Mouse (Mus musculus) G1E-ER4 (cell line): ENCODE results near the gene Klhl25. TPM values are rescaled to one million over a fixed set of nuclear protein-coding genes. Genes with fewer than 3 reads are reported as not detected.

Experiments
- GATA1 ChIP-seq: IDR thresholded peaks from one replicate; pipeline ENCODE4 v1.8.0; 2012; ENCODE audit warnings: low read length, inconsistent platforms
- polyA plus RNA-seq: library from polyadenylated mRNA; stranded (reverse); fragments of >175 nt; gene quantifications from 2 replicates; pipeline ENCODE4 v1.2.3, GENCODE M21; 2012

Gene Klhl25
- polyA plus RNA-seq, 1 experiment = 4.8 TPM

DNA sequence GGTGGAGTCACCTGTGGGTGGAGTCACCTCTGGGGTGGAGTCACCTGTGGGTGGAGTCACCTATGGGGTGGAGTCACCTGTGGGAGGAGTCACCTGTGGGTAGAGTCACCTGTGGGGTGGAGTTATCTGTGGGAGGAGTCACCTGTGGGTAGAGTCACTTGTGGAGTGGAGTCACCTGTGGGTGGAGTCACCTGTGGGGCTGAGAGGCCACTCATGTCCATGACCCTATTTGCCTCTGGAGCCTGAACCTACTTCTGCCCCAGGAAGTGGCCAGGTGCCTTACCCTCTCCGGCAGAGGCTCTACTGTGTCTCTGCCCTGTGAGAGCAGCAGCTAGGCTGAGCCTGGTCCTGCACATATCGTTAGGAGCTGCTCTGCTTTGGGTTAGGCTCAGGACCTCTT, 20.6 kb downstream of the Klhl25 start:
- no peak for TF ChIP-seq GATA1

DNA sequence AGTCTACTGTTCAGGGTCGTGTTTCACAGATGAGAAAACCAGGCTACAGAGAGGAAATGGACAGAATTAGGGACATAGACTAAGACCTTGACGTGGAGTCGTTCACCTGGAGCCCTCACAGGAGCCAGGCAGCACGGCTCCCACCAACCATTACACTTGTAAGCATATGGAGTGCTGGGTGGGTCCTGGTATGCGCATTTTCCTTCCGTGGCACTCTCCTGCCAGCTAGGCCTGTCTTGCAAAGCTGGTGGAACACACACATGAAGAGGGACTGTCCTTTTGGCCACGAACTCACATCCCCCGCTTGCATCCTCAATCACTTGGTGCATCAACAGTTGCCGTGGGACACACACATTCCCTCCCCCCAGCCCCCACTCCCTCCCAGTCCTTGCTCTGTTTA, 22.4 kb downstream of the Klhl25 start:
- no peak for TF ChIP-seq GATA1

DNA sequence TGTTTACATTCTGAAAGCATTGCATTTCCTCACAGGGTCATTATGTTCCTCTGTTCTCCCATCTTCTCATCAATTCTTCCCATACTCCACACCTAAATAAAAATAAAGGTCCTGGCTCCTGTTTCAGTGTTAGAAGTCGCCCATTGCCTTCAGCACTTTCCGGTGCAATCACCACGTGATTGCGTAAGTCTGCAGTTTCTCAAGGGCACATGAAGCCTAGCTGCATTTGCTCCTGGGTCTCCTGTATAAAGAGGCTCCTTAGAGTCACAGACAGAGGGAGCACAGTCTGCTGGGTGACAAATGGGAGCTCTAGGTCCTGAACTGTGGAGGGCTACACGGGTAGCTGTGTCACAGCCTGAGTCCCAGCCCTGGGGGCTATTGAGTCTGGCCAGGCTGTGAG, 24.1 kb downstream of the Klhl25 start:
- no peak for TF ChIP-seq GATA1

DNA sequence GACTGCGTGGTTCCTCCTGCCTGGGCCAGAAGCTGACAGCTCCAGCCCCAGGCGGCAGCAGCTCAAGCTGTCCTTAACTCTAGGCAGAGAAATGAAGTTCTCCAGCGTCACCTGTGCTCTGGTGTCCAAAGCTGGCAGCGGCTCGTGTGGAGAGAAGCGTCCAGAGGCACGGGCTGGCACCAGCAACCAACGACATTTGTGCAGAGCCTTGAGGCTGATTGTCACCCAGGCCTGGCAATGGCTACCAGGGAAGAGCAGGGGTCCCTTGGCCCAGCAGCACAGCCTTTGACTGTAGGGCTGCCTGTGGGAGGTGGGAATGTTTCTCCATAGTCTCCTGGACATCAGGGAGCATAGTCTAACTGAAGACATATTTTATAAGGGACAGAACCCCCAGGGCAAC, 24.6 kb downstream of the Klhl25 start:
- TF ChIP-seq GATA1 = no peak

DNA sequence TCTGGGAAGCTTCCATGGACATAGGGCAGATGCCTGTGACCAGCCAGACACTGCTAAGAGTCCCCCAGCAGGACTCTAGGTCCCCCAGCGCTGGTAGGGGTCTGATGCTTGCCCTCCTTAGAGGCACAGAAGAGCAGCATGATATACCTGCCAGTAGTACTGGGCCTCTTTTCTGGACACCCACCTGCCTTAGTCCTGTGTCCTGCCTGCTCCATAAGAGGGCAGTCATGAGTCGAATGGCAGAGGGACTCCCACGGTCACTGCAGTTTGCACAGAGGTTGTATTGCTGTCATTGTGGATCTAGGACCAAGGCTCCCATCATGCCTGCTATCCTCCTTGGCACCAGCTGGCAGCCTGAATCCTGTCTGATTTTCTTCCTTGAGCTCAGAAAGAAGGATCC, 25.1 kb downstream of the Klhl25 start:
- TF ChIP-seq GATA1 = no peak

DNA sequence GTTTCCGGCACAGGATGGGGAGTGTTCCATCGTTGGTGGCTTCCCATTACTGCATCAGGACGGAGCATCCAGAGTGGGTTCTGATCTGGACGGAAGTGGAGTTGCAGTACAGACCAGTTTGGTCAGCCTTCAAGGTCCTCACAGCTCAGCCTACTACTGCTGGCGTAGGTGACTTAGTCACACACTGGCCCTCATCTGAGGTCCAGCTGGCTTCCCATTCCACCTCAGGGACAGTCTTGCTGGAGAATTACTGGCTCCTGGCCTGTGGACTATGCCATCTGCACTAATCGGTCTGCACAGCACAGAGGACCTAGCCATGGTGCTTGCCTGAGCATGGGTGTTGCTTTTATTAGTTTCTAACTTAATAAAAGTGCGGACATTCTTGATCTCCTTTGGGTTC, 25.6 kb downstream of the Klhl25 start:
- no peak for TF ChIP-seq GATA1

DNA sequence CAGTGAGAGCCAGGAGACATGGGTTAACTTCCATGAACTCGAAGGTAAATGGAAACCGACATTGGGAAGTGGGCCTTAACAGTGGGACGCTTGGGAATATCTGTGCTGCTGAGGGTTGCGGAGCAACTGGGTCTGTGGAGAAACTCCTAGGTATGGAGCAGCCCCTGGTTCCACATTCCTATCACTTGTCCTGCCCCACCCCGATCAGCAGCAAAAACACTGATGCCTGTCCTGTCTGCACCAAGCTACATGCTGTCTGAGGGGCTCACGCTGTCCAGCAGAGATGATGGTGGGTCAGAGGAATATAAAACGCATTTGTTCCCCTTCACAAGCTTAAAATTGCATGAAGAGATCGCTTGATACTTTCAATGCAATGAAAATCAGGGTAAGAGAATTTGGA, 32.1 kb downstream of the Klhl25 start:
- TF ChIP-seq GATA1 = no peak

DNA sequence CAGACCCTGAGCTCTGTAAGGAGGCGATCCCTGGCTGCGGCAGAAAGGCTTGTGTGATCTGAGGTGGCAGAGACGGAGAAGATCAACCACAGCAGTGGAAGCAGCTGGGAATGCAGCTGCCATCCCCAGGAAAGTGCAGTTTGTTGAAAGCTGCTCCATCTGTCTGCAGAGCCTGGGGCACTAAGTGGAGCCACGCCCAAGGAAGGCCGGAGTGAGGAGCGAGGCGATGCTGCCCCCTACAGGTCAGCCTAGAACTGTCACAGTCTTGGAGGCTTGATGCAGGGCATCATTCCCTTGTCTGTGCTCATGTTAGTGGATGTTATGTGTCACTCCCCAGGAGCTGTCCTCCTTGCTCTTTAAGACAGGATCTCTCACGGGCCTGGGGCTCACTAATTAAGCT, 32.5 kb downstream of the Klhl25 start:
- no peak for TF ChIP-seq GATA1

DNA sequence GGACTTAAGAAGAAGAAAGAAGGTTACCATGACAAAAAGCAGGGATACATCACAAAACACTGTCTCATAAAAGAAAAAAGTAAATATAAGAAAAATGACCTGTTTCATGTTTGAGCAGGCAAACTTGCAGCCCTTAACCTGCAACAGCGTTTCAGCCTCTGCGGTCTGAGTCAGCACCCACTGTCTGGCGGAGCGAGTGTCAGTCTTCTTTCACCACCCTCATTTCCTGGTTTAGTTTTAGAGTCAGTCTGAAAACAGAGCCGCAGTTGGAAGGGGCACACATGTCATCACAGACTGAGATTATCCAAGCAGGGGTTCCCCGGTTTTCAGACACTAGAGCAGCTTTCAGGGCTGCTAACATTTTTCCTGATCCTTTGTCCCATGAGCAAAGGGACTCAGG, 33.3 kb downstream of the Klhl25 start:
- TF ChIP-seq GATA1 = no peak

DNA sequence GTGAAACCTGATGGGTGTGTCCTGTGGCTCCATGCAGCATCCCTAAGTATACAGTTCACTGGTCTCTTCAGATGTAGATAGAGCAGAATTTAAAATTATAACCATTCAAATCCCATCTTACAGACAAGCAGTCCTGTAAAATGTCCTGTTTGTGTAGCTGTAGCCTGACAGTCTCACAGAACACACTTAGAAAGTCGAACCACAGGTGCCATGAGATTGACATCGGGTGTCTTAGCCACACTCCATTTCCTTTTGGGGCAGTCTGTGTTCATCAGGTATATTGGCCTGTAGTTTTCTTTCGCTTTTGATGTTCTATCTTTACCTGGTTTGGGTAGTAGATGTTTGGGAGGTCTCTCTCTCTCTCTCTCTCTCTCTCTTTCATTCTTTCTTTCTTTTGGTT, 33.7 kb downstream of the Klhl25 start:
- no peak for TF ChIP-seq GATA1

DNA sequence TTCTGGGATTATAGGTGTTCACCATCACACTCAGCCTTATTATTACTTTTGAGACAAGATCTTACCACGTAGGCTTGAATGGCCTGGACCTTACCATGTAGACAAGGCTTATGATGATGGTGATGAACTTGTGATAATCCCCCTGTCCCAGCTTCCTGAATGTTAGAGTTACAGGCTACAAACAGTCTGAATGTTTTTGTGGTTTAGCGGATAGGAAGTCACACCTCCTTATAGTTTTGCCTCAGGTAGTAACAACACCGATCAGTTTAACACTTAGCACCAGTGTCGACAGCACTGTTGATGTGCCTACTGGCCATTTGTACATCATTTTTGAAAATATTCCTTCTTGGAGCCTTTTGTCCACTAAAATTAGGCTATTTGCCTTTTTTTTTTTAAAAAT, 43.4 kb downstream of the Klhl25 start:
- TF ChIP-seq GATA1 = no peak

DNA sequence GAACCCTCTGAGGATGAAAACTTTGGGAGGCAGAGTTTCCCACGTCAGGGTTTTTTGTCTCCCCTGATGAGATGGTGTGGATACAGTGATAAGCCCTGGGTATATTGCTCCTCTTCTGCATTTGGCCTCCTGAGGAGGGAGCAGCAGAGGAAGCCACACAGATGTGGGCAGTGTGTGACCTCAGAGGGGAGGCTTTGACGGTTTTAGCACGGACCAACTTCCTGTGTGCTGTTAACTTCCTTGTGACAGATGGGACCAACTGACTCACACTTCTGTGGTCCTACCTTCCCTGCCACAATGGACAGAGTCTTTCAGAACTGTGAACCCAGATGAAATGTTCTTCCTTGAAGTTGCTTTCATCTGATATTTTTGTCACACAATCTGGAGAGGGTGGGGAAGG, 44.6 kb downstream of the Klhl25 start:
- no peak for TF ChIP-seq GATA1

DNA sequence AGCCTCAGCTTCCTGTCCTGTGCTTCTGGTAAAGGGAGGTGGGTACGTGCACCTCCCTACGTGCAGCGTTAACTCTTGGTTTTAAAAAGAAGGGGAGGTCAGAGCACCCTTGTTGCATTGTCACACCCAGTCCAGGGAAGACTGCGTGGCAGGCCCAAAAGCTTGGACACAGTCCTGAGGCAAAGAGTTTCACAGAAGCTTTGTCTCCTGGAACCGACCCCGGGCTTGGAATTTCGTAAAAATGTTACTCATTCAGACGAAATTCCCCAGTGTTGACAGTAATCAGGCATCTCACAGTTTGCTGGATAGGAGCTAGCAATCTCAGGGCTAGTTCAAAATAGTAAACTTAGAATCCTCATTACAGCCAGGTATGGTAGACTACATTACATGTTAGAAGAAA, 45.6 kb downstream of the Klhl25 start:
- TF ChIP-seq GATA1 = no peak

DNA sequence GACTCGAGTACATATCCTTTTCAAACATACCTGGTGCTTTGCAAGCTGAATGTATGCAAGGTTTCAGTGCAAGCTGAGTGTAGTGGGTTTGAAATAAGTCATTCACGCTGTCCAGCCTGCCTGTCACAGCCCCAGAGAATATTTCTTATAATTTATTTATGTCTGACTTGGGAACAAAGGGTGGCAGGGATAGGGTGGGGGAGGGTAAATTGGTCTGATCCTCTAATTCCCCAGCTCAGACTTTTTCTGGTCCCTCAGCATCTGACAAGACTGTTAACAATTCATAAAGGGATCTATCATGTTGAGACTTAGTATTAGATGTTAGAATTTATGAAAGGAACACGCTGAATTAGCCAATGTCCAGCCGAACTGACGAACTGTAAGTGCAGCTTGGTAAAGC, 48.9 kb downstream of the Klhl25 start:
- no peak for TF ChIP-seq GATA1

DNA sequence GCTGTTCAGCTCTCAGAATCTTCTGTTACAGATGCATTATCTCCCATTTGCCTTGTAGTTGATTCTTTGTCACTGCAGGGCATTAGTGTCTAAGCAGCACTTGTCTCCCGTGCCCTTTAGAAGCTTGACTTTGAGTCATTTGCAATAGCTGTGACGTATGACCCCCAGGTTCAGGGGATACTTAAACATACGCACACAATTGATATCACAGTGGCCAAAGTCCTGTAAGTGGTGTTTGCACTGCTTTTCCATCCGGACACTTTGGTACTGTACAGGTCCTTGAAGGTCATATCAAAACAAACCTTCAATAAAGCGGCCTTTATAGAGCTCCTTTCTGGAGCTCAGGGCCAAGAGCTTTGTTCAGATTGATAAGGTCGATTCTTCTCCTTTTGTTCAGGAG, 51.0 kb downstream of the Klhl25 start:
- TF ChIP-seq GATA1 = no peak

DNA sequence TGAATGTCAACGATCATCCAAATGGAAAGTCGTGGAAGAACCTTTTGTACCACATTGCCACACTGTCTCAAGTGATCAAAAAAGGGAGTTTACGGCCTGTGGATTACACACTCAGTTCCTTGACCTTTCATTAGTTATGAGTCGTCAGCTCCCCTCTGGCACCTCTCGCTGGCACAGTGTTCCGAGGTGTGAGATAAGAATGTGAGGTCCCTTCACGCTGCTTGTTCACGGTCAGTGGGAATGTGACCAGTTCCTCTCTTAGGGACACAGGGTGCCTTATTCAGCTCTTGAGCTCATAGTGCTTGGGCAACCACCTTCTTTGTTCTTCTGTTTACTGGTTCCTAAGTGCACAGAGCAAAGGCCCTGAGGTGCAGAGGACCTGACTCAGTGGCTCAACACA, 51.4 kb downstream of the Klhl25 start:
- TF ChIP-seq GATA1 = no peak

DNA sequence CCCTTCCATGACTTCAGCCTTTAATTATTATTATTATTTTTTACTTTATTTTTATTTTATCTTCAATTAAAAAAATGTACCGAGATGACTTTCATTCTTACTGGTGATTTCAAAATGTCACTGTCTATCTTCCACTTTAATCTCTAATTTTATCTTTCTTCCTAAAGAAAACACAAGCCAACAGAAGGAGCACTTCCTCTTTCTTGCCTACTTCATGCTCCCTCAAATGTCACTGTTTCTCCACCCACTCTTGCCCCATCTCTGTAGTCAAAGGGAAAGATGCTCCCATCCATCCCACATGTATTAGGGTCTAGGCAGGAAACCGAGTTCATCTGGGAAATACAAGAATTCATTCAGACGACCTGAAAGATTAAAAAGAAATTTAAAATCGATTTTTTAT, 51.8 kb downstream of the Klhl25 start:
- no peak for TF ChIP-seq GATA1

DNA sequence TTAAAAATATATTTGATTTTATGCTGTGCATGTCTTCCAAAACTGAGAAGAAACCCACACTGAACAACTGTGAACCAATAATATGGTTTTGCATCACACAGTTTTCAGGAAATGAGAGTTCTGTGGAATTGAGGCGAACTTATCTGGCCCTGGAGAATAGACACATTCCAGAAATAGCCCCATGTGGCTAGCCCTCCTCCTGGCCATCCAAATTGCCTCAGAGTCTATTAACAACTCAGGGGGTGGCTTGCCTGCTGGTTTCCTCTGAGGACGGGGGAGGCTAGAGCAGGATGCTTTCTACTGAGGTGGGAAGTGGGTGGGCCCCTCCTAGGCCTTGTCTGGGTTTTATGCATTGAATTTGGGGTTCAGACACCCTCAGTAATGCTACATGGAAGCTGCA, 57.0 kb downstream of the Klhl25 start:
- TF ChIP-seq GATA1 = no peak
